Mouse (Mus musculus) G1E (cell line): ENCODE results near the gene Rps11. TPM values are rescaled to one million over a fixed set of nuclear protein-coding genes. Genes with fewer than 3 reads are reported as not detected.

Experiments used
- ATAC-seq: 2 replicates; pipeline ENCODE4 v1.8.0; 2016; ENCODE audit warnings: mild to moderate bottlenecking; ENCODE audit not compliant: insufficient number of reproducible peaks, poor library complexity, low FRiP score, severe bottlenecking; ENCODE audit errors: extremely low read depth
- DNase-seq: peaks from one replicate; pipeline ENCODE4 v3.0.0; 2012; ENCODE audit warnings: low spot score
- H3K27me3 ChIP-seq: 2 replicates; pipeline ENCODE4 v1.6.1; 2012; ENCODE audit warnings: mild to moderate bottlenecking, low read length, inconsistent platforms; ENCODE audit not compliant: insufficient read depth
- H3K36me3 ChIP-seq: replicated peaks from 2 replicates; pipeline ENCODE3; 2012; ENCODE audit warnings: mild to moderate bottlenecking, inconsistent platforms
- H3K4me1 ChIP-seq: 2 replicates; pipeline ENCODE4 v1.6.1; 2012; ENCODE audit warnings: low read depth, low read length, inconsistent platforms, mixed read lengths; ENCODE audit not compliant: insufficient read depth
- H3K4me3 ChIP-seq: 2 replicates; pipeline ENCODE4 v1.5.1; 2012; ENCODE audit warnings: low read depth, mild to moderate bottlenecking, inconsistent platforms, low read length, moderate library complexity, mixed read lengths
- H3K9me3 ChIP-seq: replicated peaks from 2 replicates; pipeline ENCODE4 v1.6.1; 2012; ENCODE audit warnings: inconsistent platforms
- CTCF ChIP-seq: IDR thresholded peaks from 2 replicates; pipeline ENCODE4 v1.5.1; 2012; ENCODE audit warnings: low read depth, low read length, inconsistent platforms, mixed read lengths
- GATA1 ChIP-seq: IDR thresholded peaks from 2 replicates; pipeline ENCODE4 v1.6.1; 2012; ENCODE audit warnings: borderline replicate concordance, low read length, inconsistent platforms, mixed read lengths
- GATA2 ChIP-seq: IDR thresholded peaks from 2 replicates; pipeline ENCODE4 v1.6.1; 2012; ENCODE audit warnings: low read depth, low read length, inconsistent platforms, borderline replicate concordance
- POLR2AphosphoS5 ChIP-seq: IDR thresholded peaks from 2 replicates; pipeline ENCODE4 v1.6.1; 2012; ENCODE audit warnings: low read depth, low read length, inconsistent platforms; ENCODE audit not compliant: insufficient replicate concordance
- TAL1 ChIP-seq: conservative IDR thresholded peaks from 2 replicates; pipeline ENCODE4 v1.6.1; 2012; ENCODE audit warnings: low read depth, low read length, inconsistent platforms, mixed read lengths
- polyA plus RNA-seq: library from polyadenylated mRNA; stranded (reverse); fragments of >175 nt; gene quantifications from 2 replicates; pipeline ENCODE4 v1.2.3, GENCODE M21; 2012
- total RNA-seq, 2 experiments: library from RNA; stranded (forward) in 1 of 2; stranded (reverse) in 1 of 2; fragments of 200-1000 nt in 1 of 2; fragments of >200 nt in 1 of 2; fragmentation: Nextera tagmentation in 1 of 2; gene quantifications; 2 replicates each; pipeline ENCODE4 v1.2.3; 2014 to 2017

Rps11 gene
- total and polyA plus RNA-seq, 3 experiments, result 217 to 1,329 (median 916) TPM

DNA sequence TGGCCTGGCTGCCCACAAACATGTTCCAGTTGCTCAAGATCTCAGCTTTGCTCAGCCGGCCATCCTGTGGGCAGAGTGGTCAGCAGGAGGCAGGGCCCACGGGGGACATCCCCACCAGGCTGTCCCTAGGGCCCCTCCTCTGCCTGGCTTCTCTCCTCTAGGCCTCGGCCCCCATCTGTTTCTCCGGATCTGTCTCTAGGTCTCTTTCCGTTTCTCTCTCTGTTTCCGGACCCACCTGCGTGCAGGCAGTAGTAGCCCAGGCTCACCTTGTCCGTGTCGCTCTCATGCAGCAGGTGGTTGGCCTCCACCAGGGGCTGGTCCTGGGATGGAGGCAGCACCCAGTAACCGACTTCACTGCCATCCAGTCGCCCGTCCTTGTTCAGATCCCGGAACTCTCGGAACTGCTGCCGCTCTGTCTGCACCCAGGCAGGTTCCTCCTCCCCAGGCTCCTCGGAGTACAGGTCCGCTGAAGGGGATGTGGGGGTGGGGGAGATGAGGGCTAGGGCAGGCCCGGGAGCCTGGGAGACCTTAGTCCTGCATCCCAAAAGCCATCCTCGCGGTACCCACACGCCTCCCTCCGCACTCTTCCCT lies 40.8 kb downstream of the Rps11 start:
- Histone ChIP-seq H3K4me3 (peak overlapping the region; percentile 25; the same call in 1 of the 2 replicates), H3K4me1 (peaks cover 37% of the 10 kb centered on the region), H3K9me3 (peaks cover 3% of the 10 kb centered on the region), H3K27me3 (peaks cover 24% of the 10 kb centered on the region), H3K36me3 (peaks cover 7% of the 10 kb centered on the region)
- no peak for TF ChIP-seq GATA1
- no peak for TF ChIP-seq POLR2AphosphoS5
- no peak for TF ChIP-seq CTCF
- TF ChIP-seq TAL1, result no peak
- no peak for TF ChIP-seq GATA2
- ATAC-seq, result no peak
- no peak for DNase-seq

DNA sequence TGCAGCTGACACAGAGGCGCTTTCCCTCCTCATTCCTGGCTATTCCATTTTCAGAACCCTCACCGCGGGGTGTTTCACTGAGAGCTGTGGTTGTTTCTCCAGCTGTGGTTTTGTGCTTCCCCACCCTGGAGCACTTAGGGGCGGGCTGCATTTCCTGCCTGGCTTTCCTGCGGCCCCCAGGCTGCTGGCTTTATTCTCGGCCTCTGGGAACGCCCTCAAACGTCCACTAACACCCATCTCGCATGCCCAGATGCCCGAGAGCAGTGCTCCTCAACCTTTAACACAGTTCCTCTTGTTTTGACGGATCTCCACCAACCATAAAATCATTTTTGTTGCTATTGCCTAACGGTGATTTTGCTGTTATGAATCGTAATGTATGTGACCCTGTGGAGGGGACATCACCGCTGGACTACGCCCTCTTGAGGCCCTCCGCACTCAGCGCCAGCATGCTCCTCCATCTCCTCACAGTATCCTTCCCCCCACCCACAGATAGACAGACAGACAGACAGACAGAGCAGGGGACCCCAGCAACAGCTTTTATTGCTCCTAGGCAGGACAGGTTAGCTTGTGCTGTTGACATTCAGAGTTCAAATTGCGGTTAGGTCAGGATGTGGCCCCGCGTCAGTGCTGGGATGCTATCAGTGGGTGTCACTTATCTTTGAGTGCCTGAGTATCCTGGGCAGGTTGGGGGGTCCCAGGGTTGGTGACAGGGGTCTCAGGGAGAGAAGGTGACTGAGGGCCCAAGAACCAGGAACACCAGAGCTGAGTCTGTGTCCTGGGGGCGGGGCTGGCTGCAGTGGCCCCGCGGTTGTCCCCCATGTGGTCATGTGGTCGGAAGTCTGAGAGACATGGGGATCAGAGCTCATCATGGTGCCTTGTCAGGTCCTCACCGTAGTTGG lies 41.6 kb downstream of the Rps11 start:
- TF ChIP-seq POLR2AphosphoS5, result no peak
- TF ChIP-seq CTCF, result 0 out of 2 replicates have a peak, but pooled peaks have one; percentile 2
- peak; percentile 31; the same call in 1 of the 2 replicates for ATAC-seq
- Histone ChIP-seq H3K27me3 (peaks cover 20% of the 10 kb centered on the region), H3K4me1 (peaks cover 36% of the 10 kb centered on the region), H3K4me3 (peak overlapping the region; percentile 25; the same call in 1 of the 2 replicates), H3K36me3 (peaks cover 14% of the 10 kb centered on the region), H3K9me3 (peaks cover 3% of the 10 kb centered on the region)
- DNase-seq, result no peak

DNA sequence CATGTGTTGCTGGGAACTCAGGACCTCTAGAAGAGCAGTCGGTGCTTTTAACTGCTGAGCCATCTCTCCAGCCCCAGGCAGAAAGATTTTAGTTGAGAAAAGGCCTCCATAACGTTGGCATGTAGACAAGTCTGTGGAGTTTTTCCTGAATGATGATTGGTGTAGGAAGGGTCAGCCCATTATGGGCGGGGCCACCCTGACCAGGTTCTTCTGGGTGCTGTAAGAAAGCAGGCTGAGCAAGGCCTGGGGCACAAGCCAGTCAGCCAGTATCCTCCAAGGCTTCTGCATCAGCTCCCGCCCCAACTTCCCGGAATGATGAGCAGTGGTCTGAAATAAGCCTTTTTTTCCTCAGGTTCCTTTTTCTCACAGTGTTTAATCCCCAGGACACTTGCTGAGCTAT lies 43.2 kb downstream of the Rps11 start:
- Histone ChIP-seq H3K36me3 (peaks cover 30% of the 10 kb centered on the region), H3K9me3 (peaks cover 1% of the 10 kb centered on the region), H3K4me1 (peaks cover 41% of the 10 kb centered on the region), H3K4me3 (no peak overlapping the region), H3K27me3 (peaks cover 12% of the 10 kb centered on the region)
- DNase-seq, result no peak
- TF ChIP-seq CTCF (no peak), TAL1 (no peak), POLR2AphosphoS5 (no peak), GATA1 (no peak), GATA2 (no peak)
- ATAC-seq, result no peak

DNA sequence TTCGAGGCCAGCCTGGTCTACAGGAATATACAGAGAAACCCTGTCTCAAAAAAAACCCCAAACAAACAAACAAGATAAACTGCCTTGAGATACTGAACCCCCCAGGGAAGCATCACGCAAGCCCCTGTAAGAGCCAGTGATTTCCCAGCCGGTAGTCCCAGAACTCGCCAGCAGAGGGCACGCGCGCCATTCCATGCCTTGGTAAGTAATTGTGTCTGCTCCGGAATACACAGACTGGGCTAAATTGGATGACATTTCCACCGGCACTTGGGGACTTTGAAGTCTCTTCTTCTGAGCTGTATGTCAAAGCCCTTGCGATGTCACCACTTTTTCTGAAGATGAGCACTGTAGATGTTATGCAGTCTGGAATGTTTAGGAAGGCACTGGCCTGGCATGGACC lies 44.4 kb downstream of the Rps11 start:
- Histone ChIP-seq H3K9me3 (no peaks in the 10 kb centered on the region), H3K36me3 (peaks cover 42% of the 10 kb centered on the region), H3K27me3 (peaks cover 7% of the 10 kb centered on the region), H3K4me3 (no peak overlapping the region), H3K4me1 (peaks cover 39% of the 10 kb centered on the region)
- peak; percentile 68 for DNase-seq
- no peak for ATAC-seq
- no peak for TF ChIP-seq POLR2AphosphoS5
- TF ChIP-seq CTCF, result peak; percentile 82
- TF ChIP-seq GATA1, result no peak
- no peak for TF ChIP-seq TAL1
- TF ChIP-seq GATA2, result no peak

DNA sequence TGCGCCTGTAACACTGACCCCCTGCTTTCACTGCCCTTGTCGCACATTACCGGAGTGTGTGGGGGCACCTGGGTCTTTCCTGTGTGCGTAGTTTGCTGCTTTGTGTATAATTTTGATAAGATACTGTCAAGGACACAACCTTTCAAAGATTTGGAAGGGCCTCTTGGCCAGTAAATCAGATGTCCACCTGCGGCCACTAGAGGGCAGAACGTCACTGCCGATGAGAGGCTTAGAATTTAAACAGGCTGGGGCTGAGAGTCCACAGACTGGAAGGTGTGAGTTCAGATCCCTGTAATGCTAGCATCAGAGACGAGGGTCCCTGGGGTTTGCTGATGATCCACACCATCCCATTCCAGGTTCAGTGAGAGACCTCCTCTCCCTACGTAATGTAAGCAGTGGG lies 45.7 kb downstream of the Rps11 start:
- ATAC-seq, result no peak
- Histone ChIP-seq H3K4me1 (peaks cover 39% of the 10 kb centered on the region), H3K27me3 (peaks cover 2% of the 10 kb centered on the region; the same call in 1 of the 2 replicates), H3K9me3 (no peaks in the 10 kb centered on the region), H3K4me3 (no peak overlapping the region), H3K36me3 (peaks cover 55% of the 10 kb centered on the region)
- TF ChIP-seq POLR2AphosphoS5 (no peak), CTCF (peak; percentile 71)
- DNase-seq, result peak; percentile 49

DNA sequence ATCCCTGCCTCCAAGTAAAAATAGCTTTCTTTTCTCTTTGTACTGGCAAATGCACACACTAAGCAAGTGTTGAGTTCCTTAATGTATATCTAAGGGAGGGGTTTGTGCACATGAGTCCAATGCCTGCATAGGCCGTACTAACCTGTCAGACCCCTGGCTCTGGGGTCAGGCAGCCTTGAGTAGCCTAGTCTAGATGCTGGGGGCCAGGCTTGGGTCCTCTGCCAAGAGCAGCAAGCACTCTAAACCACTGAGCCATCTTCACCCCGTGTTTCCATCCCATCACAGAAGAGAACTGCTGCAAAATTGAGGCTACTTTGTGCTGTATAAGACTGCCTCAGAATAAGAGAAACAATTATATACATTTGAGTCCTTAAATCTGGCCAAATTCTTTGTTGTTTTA lies 46.4 kb downstream of the Rps11 start:
- ATAC-seq (no peak), DNase-seq (no peak)
- Histone ChIP-seq H3K4me3 (no peak overlapping the region), H3K4me1 (peaks cover 39% of the 10 kb centered on the region), H3K36me3 (peaks cover 62% of the 10 kb centered on the region), H3K27me3 (no peaks in the 10 kb centered on the region), H3K9me3 (no peaks in the 10 kb centered on the region)
- TF ChIP-seq GATA1 (no peak), GATA2 (no peak), TAL1 (no peak), POLR2AphosphoS5 (no peak), CTCF (no peak)
